Mouse (Mus musculus) urinary bladder, postnatal 10 days (tissue): ENCODE results near the gene Traf4.

Source experiments
- DNase-seq: peaks from one replicate; pipeline ENCODE4 v3.0.0; 2022; ENCODE audit warnings: low spot score

Gene Traf4

DNA sequence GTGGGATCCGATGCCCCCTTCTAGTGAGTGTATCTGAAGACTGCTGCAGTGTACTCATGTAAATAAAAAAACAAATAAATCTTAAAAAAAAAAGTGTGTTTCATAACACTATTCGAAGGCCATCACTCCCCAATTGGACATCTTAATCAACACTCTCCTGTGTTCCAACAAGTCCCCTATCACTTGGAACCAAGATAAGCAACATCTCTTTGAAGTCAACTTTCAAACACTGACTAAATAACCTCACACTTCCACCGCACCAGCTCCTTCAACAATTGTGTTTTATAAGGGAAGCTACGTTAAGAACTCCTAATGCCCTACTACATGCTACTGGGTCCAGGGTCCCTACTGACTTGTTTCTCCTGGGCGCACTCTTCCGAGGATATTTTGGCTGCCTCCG, 17.1 kb upstream of the Traf4 start:
- no peak for DNase-seq

DNA sequence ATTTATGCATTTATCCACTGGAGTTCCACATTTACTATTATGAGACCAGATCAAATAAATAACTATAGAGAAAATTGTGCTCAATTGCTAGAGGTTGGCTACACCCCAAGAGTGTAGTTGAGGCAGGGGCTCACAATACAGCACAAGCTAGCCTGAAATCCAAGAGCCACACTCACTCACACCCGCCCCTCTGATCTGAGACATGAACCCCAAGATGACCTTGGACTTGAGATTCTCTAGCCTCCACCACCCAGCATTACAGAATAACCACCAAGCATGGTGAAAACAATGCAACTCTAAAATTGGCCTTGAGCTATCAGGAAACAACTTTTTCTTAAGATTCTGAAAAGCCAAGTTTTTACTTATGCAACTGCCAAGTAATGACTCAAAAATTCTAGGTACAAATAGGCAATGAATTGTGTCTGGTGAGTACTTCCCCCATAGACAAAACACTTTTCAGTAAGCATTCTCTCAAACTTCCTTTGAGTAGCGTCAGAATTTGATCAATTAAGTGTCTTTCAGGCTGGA, 16.5 kb upstream of the Traf4 start:
- DNase-seq, result no peak

DNA sequence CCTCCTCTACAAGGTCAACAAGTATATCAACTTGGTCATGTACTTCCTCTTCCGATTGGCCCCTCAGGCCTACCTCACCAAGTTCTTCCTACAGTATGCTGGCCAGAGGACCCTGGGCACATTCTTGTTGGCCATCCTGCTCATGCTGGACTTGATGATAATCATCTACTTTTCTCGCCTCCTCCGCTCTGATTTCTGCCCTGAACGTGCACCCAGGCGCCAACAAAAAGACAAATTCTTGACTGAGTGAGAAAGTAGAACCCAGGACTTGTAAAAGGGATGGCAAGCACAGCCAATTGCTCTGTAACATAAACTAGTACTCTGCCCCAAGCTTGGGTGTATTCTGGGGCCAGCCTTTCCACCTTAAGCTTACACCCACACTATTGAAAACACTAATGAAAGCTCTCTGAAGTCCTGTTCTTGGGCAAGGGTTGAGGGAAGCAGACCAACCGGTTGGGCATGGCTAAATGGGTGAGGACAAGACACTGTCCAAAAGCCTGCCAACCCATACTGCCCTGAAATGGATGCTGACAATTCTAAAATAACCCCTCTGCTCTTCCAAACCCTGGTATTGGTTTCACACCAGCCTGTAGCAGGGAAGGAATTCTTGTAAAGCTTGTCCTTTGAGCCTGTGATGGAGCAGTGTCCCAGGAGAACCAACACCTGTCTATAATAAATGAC, 14.8 kb upstream of the Traf4 start:
- no peak for DNase-seq

DNA sequence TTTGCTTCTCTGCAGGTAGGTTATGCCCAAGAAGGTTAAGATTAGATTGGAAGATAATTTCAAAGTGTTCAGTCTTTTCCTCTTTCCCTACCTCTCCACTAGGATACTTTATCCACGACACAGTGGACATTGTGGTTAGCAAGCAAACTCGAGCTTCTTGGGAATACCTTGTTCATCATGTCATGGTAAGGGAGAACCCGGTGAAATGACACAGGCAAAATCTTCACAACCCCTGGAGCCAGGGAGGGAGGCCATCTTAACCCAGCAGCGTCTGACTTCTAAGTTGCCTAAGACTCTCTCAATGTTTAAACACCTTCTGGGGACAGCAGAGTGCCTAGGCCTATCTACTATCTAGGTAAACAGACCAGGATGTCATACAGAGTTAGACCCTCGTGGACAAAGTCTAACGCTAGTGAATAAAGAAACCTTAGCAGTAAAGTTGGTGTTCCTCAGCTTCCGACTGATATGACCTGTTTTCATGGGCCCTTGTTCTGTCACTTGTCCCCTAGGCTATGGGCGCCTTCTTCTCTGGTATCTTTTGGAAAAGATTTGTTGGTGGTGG, 14.1 kb upstream of the Traf4 start:
- DNase-seq, result no peak

DNA sequence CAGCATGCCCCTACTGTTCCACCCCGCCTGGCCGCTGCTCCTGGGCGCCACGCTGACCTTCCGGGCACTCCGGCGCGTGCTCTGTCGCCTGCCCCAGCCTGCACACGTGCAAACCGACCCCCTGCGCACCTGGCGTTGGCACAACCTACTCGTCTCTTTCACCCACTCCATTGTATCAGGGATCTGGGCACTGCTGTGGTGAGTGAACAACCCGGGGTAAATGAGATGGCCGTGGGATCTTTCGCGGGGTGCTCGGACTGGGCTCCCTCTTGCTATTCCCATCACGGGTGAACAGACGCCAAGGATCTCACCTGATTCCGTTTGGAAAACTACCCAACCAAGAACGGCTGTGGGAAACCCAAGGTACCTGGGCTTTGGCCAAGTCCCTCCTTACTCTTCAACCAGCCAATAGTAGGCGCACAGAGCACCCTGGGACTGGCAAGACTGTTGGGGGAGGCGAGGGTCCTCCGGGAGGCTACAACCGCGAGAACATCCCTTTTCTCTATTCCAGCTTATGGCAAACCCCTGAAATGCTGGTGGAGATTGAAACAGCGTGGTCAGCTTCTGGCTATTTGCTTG, 13.6 kb upstream of the Traf4 start:
- no peak for DNase-seq

DNA sequence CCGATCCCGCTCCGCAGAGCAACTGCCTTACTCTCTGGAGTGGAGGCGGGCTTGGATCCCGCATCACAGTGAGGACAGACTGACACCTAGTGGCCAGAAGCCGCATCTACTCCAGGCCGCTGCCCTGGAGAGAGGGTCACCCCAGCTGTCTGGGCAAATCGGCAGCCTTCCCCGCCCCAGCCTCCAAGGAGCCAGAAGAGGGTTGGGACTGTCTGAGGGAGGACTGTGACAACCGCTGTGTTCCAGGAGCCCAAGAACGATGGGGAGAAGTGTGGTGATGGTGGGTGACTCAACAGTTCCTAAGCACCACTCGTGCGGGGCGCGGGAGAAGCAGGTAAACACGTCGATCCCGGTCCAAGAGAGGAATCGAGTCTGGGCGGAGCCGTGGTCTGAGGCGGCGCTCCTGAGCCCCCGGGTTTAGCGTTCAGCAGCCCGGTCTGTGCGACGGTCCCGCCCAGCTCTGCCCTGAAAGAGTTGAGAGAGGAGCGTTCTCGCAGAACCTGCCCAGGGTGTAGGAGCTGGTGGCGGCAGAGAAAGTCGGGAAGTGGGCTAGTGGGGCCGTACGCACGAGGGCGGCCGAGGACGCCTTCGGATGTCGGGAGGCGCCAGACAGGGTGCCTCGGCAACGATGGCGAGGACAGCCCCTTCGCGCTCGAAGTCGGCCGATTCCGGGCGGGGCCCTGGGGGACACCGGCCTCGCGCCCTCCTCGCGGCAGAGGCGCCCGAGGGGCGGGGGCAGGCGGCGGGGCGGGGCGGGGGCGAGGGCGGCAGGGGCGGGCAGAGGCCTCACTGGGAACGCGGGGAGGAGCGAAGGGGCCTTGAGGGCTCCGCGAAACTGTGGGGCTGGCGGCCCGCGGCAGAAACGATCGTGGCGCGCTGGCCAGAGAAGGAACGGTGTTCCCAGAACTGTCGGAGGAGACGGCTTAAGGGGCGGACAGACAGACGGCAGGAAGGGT, 12.8 kb upstream of the Traf4 start:
- DNase-seq, result peak; percentile 91

DNA sequence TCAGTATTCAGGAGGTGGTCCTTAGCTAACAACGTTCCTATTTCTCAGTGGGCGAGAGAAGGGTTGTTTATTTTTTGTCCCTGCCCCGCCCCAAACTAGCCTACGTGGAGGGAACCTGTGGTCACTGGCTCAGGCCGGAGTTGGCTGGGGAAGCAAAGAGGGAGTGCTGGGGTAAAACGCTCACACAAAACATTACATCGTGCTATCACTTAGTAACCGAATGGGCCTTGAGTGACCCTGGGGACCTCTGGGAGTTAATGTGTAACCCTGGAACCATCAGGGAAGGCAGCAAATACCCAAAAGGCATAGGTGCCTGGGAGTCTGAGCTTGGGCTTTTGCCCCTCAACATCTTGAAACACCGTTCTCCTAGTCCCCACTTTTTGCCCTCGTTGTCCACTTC, 12.0 kb upstream of the Traf4 start:
- DNase-seq, result no peak

DNA sequence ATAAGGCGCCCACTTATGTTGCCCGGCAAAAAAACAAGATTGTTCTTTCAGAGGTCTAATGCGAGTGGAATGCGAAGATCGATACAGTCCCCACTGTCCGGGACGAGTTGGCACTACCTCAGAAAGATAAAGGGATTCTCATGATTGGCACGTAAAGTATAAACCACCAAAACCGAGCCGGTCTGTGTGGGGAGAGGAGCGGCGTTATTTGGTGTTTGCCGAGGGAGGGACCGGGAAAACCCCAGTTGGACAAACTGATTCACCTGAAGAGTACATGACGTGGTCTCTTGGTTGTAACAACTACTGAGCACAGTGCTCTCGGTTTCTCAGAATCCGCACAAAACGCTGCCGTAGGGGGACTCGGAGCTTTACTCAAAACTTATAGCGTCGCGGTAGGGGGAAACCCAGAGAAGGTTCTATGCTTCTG, 11.5 kb upstream of the Traf4 start:
- no peak for DNase-seq

DNA sequence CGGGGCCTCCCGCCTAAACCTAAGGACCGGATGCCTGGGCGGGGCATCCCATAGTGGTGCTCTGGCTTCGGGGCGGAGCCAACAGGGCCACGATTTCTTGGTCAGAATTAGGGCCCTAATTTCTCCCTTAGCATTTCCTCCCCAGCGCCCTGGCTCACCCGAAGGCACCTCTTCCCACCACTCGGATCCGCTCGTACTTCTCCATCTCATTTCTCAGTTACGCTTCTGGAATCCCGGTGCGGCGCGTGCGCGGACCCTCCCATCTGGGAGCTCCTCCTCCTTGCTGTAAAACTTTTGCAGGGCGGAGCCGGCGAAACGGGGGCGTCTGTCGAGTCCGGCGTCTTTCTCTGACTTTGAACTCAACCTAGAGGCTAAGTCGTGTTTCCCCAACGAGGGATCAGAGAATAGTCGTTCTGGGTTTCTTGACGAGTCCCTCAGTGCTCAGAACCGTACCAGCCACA, 11.0 kb upstream of the Traf4 start, which contains the start of the genes Nek8 and Tlcd1:
Gene Nek8, minus strand, starts transcription at position 274 of the 461 bp plus-strand sequence.
Gene Tlcd1, plus strand, starts transcription at position 310 of the 461 bp plus-strand sequence.
- DNase-seq, result no peak

DNA sequence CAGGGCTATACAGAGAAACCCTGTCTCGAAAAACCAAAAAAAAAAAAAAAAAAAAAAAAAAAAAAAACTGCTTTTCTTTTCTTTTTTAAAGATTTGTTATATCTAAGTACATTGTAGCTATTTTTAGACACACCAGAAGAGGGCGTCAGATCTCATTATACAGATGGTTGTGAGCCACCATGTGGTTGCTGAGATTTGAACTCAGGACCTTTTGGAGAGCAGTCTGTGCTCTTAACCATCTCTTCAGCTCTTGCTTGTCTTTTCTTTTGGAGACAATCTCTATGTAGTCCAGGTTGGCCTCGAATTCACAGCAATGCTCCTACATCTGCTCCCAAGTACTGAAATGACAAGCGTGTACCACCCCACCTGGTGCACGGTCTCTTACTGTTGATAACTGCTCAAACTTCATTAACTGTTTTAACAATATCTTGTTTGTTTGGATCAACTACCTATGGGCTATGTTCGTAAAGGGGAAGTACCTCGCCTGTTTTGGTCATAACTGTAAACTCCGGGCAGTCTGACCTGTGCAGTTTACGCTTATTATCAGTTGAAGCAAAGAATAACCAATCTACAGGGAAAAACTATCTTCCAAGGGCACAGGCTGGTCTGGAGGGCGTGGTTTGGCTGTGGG, 10.5 kb upstream of the Traf4 start:
- no peak for DNase-seq

DNA sequence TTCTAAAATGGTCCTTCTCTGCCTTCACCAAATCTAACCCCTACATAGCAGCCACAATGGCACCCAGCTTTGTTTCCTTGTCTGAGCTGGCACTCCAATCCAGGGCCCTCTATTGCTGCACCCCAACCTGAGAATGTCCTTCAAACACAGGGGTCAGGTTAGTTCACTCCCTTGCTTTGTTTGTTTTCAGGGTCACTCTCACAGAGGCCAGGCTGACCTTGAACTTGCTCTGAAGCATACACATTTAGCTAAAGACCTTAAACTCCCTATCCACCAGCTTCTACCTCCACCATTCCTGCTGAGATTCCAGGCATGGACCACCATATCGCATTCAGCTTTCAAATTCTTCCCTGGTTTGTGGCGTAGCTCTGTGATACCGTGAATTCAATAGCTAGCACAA, 9.1 kb upstream of the Traf4 start:
- no peak for DNase-seq

DNA sequence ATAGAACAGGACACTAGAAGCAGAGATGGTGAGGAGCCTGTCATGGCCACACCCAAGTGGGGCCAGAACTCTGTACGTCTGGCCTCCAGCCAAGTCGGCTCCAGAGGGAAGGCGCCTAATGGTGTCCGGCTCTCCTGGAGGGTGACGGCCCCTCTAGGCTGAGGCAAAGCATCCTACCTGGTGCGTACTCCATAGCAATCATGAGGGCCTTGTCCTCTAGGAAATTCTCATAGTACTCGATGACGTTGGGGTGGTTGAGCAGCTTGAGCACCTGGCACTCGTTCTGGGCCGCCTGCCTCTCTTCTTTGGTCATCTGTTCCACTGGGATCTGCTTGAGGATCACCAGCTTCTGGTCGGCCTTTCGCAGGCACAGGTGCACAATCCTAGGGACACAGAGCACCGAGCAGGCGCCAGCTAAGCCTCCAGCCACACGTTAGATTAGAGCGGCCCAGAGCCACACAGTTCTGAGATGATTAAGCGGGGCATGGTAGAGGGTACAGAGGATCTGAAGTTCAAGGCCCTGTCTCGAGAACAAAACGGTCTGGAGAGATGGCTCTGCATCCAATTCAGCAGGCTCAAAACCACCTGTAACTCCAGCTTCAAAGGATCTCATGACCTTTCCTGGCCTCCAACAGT, 7.5 kb upstream of the Traf4 start:
- DNase-seq, result no peak

DNA sequence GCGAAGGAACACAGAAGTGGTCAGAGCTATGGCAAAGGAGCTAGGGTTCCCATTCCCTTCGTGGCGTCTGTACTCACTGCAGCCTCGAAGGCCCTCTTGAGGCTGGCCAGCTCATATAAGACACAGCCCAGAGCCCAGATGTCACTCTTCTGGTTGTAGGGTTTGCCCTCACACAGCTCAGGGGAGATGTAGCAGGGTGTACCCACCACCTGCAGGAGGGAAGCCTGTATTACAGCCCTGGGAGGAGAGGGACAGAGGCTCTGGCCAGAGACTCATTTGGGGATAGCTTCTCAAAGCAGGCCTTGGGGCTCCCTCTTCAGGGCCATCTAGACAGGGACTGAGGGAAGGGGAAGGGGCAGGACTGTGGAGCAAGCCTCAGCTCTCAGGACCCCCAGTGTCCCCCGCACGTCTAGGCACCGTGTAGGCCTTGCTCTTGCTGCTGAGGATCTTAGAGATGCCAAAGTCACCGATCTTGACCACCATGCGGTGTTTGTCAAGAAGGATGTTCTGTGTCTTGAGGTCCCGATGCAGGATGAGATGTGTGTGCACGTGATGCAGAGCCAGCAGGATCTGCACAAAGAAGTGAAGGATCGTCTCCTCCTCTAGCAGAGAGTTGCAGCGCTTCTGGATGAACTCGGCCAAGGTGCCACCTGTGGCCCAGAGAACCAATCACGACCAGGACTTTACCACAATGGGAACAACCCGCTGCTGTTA, 6.8 kb upstream of the Traf4 start:
- no peak for DNase-seq

DNA sequence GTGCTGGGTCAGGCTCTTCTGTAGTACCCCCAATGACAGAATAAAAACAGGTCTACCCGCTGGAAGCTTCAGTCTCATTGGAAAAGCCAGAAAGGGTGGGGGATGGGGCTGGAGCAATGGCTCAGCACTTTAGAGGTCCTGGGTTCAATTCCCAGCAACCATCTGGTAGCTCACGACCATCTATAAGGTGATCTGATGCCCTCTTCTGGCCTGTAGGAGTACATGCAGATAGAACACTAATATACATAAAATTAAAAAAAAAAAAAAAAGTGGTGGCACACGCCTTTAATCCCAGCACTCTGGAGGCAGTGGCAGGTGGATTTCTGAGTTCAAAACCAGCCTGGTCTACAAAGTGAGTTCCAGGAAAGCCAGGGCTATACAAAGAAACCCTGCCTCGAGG, 5.9 kb upstream of the Traf4 start:
- no peak for DNase-seq

DNA sequence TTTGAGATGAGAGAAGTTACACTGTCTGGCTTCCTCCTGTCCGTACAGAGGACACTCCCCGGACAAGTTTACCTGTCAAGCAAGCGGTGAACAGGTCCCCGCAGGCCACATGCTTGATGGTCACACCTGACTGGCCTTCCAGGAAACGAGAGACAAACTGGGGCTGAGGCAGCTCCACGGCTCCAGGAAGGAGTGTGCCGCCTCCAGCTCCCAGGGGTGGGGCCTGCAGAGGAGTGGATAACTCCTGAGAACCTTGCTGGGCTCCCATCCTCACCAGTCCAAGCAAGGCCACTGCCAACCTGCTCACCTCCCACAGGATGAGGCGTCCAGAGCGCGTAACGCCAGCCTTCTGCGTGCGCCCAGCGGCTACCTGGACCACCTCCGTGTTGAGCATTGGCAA, 4.9 kb upstream of the Traf4 start:
- DNase-seq, result no peak

DNA sequence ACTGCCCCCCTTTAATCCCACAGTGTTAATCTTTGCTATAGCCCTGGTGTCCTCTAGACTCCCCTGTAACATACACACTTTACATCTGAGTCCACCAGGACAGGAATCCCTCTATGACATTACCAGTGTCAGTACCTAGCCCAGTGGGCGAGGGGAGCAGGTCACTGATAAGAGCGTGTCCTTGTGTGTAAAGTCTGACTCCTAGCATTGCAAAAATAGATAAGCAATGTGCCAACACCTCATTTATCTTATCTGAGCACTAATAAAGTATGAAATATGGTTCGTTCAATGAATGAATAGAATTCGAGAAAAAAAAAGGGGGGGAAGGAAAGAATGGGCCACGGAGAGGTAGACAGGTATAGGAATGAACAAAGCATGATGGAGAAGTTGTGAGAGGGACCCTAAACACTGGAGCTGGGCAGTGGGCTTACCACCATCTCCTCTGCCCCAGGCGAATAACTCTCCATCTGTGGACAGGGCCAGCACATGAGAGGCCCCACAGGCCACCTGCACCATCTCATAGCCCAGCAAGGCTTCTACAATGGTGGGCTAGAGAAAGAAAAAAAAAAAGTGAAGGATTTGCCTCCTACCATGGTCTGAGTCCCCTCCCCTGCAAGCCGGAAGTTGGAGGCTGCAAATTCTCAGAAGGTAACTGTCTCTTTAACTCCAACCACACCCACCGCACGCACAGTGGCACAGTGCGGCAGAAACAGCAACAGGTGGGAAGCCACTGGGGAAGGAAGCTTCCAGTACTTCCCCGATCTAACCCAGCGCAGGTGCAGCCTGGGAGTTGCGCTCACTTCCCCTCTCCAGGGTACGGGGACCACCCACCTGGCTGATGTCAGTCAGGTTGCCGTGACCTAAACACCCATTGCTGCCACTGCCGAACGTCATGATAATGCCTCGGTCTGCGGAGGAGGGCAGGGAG, 3.4 kb upstream of the Traf4 start:
- DNase-seq, result no peak

DNA sequence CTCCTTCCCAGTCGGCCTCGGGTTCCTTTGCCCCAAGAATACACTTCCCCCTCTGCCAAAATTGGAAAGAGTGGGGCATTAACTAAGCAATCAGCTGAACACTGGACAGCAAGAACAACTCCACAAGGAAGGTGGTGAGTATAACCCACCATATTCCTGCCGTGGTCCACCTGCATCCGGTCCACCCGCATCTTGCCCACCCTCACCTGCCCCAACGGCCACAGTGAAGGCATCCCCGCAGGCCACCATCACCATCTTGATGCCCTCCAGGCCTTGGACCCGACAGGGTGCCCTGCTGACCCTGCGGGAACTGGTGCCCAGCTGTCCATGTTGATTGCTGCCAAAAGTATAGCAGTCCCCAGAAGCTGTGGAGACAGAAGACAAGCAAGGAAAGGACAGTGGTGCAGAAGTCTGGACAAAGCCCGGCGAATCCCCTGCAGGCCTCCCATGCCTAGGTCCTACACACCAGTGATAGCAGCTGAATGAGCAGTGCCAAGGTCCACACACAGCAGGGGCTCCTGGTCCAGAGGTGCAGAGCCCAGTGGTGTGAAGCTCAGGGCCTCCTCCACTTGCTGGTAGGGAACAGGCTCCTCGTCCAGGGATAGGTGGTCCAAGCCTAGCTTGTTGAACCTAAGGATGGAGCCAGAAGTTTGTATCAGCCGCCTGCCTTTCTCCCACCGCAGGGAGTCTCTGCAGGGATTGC, 2.0 kb upstream of the Traf4 start:
- DNase-seq, result no peak

DNA sequence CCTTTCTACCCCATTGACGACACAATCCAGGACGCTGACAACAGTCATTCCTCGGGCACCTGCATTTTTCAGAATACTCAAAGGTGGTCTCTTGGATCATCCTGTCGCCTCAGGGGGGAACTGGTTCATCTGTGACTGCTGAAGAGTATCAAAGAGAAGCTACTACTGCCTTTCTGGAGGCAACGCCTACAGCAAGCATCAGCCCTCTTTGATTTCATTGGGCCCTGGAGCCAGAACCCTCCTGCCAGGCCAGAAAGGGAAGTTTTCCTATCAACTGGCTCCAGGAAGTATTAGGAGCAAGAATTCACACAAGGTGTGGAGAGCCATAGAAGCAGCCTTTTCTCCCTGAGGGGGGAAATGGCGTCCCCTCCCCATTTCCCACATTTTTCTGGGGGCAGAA, 1.3 kb upstream of the Traf4 start:
- no peak for DNase-seq

DNA sequence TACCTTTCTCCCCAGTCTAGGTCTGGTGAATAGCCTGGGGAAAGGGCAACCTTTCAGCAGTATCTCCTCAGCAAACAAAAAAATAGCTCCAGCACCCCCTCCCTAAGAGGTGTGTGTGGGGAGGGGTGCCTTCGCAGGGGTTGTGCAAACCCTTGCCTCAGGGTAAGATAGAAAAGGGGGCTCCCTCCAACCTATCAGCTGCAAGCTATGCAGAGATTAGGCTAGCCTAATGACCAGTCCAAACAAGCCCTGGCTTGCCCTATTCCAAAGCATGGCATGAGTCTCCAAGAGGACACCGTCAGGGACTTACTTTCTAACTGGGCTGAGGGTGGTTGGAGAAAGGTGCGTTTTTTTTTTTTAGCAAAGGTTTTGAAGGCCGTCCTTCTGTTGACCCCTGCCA, 772 bp upstream of the Traf4 start:
- DNase-seq, result no peak
